Mouse (Mus musculus) olfactory bulb, adult 2 months (tissue): Measurements from ENCODE around the gene Iqgap2. TPM values are rescaled to one million over a fixed set of nuclear protein-coding genes. Genes with fewer than 3 reads are reported as not detected.

Experiments used
- H3K27ac ChIP-seq: fragments of 200-500 bp; 2 replicates; pipeline ENCODE4 v1.5.1; 2012; ENCODE audit warnings: low read depth, low read length; ENCODE audit not compliant: insufficient read depth
- H3K4me1 ChIP-seq: fragments of 200-500 bp; 2 replicates; pipeline ENCODE4 v1.6.1; 2012; ENCODE audit warnings: low read length; ENCODE audit not compliant: control insufficient read depth, insufficient read depth
- H3K4me3 ChIP-seq: fragments of 200-500 bp; 2 replicates; pipeline ENCODE4 v1.5.1; 2012; ENCODE audit warnings: mild to moderate bottlenecking, low read depth, low read length, moderate library complexity; ENCODE audit not compliant: insufficient read depth
- CTCF ChIP-seq: fragments of 200-500 bp; IDR thresholded peaks from 2 replicates; pipeline ENCODE4 v1.5.1; 2012; ENCODE audit warnings: low read depth, mild to moderate bottlenecking, low read length, moderate library complexity; ENCODE audit not compliant: insufficient read depth
- POLR2A ChIP-seq: fragments of 200-500 bp; IDR thresholded peaks from 2 replicates; pipeline ENCODE4 v1.6.1; 2012; ENCODE audit warnings: mild to moderate bottlenecking, low read depth, low read length, moderate library complexity; ENCODE audit not compliant: insufficient read depth
- WGBS: fragments of 180-500 bp; shearing (Covaris S2); methylation state at CpG from one replicate; pipeline ENCODE4 v1.1.7; 2018; 5-methylcytosine and 5-hydroxymethylcytosine counted together
- polyA plus RNA-seq: library from polyadenylated mRNA; stranded (reverse); fragments of >200 nt; gene quantifications from 2 replicates; pipeline ENCODE4 v1.2.4, GENCODE M21; 2012; ENCODE audit warnings: low replicate concordance; ENCODE audit not compliant: missing spikeins, insufficient read depth, insufficient read length

Iqgap2 gene
- polyA plus RNA-seq, 1 experiment, result not detected

GRCm38 (mm10) chr13:95670534-95670933 is 221.2 kb downstream of the Iqgap2 start:
- no peaks in the 10 kb centered on the region for H3K4me1 ChIP-seq
- H3K4me3 ChIP-seq, result no peak overlapping the region
- WGBS, result 96% methylated on average over 5 of the region's 5 CpGs
- no peak overlapping the region for H3K27ac ChIP-seq
- no peak for TF ChIP-seq POLR2A
- no peak for TF ChIP-seq CTCF

DNA sequence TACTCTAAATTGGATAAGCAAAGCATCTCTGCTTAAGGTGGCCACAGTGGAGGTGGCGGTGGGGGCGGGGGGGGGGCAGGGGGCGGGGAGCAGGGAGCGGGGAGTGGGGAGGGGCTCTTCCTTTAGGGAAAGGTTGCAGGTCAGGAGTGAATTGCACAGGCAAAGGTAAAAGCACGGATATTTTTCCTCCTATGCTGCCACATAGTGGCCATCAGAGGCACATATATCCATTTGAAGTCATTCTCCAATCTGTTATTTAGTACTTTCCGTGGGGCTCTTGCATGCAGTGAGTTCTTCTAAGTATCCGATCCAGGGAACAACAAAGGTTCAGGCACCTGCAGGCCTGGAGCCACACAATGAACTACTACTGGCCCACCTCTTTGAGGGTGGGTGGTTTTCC is 224.5 kb downstream of the Iqgap2 start:
- TF ChIP-seq CTCF (no peak), POLR2A (no peak)
- WGBS, result 31% methylated on average over 7 of the region's 7 CpGs
- Histone ChIP-seq H3K27ac (no peak overlapping the region), H3K4me1 (no peaks in the 10 kb centered on the region), H3K4me3 (no peak overlapping the region)

- Histone ChIP-seq H3K4me3 (no peak overlapping the region), H3K4me1 (no peaks in the 10 kb centered on the region), H3K27ac (no peak overlapping the region)
- TF ChIP-seq POLR2A (no peak), CTCF (no peak)
- WGBS, result 94% methylated on average over 13 of the region's 13 CpGs
Measured at GRCm38 (mm10) chr13:95665644-95666356, 225.9 kb downstream of the Iqgap2 start.

GRCm38 (mm10) chr13:95663834-95664233 is 227.9 kb downstream of the Iqgap2 start:
- Histone ChIP-seq H3K4me1 (no peaks in the 10 kb centered on the region), H3K4me3 (no peak overlapping the region), H3K27ac (no peak overlapping the region)
- TF ChIP-seq CTCF, result no peak
- no peak for TF ChIP-seq POLR2A
- WGBS, result 96% methylated on average over 4 of the region's 4 CpGs

GRCm38 (mm10) chr13:95659432-95659831 is 232.3 kb downstream of the Iqgap2 start:
- 89% methylated on average over 7 of the region's 7 CpGs for WGBS
- TF ChIP-seq CTCF (no peak), POLR2A (no peak)
- H3K27ac ChIP-seq, result no peak overlapping the region
- H3K4me1 ChIP-seq, result no peaks in the 10 kb centered on the region
- no peak overlapping the region for H3K4me3 ChIP-seq

DNA sequence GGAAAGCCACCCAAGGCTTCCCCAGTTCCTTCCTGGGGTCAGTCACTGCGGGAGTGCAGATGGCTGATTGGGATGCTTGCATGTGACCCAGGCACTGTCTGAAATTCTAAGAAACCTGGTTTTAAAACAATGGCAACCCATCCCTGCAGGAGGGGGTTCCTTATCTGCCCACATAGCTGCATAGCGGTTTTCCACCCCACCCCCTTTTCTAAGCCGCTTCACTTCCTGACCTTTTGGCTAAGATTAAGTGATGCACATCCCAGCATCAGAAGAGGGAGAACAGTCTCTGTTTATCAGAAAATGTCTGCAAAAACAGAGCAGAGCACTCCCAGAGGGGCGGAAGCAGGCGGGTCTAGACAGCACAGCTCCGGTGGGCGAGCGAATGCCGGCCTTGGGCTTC is 234.6 kb downstream of the Iqgap2 start:
- 88% methylated on average over 9 of the region's 9 CpGs for WGBS
- Histone ChIP-seq H3K4me3 (no peak overlapping the region), H3K27ac (no peak overlapping the region), H3K4me1 (no peaks in the 10 kb centered on the region)
- no peak for TF ChIP-seq POLR2A
- TF ChIP-seq CTCF, result no peak

GRCm38 (mm10) chr13:95655284-95655683 is 236.4 kb downstream of the Iqgap2 start:
- 60% methylated on average over 9 of the region's 9 CpGs for WGBS
- Histone ChIP-seq H3K27ac (no peak overlapping the region), H3K4me1 (no peaks in the 10 kb centered on the region), H3K4me3 (no peak overlapping the region)
- TF ChIP-seq POLR2A (no peak), CTCF (no peak)

DNA sequence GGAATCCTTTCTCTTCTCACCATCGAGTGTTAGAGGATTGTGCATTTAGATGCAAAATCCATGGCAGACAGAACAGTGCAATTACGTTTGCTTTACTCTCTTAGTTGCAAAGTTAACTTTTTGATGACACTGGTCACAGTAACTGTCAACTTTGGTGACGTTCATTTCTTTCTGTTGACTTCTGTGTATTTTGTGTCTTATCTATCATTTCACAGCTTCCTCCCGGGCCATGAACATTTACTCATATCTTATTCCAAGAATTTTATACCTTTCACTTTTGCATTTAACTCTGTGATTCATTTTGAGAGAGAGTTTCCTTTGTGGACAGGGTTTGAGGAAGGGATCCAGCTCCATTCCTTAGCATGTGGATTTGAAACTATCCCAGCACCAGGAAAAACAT is 238.0 kb downstream of the Iqgap2 start:
- Histone ChIP-seq H3K27ac (no peak overlapping the region), H3K4me1 (no peaks in the 10 kb centered on the region), H3K4me3 (no peak overlapping the region)
- 92% methylated on average over 4 of the region's 4 CpGs for WGBS
- TF ChIP-seq CTCF, result no peak
- no peak for TF ChIP-seq POLR2A

DNA sequence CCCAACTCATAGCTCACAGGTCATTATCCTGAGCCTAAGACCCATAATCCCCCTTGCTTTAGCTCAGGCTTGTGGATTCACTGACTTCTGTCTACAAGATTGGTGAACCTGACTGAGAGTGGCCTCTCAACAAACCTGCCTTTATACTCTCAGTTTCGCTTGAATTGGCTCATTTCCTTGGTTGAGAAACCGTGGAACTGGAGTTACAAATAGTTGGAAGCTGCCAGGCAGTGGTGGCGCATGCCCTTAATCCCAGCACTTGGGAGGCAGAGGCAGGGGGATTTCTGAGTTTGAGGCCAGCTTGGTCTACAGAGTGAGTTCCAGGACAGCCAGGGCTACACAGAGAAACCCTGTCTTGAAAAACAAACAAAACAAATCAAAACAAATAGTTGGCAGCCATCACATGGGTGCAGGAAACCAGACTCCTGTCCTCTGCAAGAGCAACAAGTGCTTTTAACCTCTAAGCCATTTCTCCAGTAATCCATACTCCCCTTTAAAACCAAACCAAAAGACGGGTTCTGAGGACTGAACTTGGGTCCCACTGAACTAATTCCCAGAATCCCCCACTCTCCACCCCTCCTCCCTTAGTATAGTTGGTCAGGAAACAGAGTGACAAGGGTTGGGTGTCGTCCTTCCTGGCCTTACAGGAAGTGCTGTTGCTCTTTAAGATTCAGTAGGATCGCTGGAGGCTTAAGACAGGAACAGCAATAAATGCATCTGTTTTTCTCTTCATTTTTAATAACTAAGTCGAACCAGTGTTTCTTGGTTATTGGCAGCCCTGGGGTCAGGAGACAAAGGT is 239.7 kb downstream of the Iqgap2 start:
- TF ChIP-seq POLR2A (no peak), CTCF (no peak)
- no peaks in the 10 kb centered on the region for H3K4me1 ChIP-seq
- WGBS, result 86% methylated on average over 7 of the region's 7 CpGs
- H3K4me3 ChIP-seq, result no peak overlapping the region
- H3K27ac ChIP-seq, result no peak overlapping the region
